Comparison of ENCODE assay signal across 26 mouse cellular contexts in the genomic region with DNA sequence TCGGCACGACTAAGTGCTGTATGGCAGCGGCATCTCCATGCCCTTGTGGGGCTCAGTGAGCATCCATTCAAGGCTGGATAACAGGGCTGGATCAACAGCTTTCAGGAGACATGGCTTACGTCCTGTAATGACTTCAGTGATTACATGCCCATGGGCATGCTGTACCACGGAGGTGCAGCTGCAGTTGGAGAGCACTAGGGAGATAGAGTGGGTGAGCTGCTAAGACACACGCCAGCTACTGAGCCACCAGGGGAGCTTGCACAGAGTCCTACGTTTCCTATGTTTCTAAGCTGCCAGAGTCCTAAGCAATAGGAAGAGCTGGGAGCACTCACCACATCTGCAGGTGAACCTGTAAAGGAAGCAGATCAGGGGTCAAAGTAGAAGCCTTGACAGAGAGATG. TPM values are rescaled to one million over a fixed set of nuclear protein-coding genes. Genes with fewer than 3 reads are reported as not detected.
"Had no signal": no experiment of that assay in that cellular context is flagged by ENCODE, and none has a peak within 500 bp of the region (broad histone marks: within the 10 kb centered on the region; RNA-seq: fewer than 3 reads in every experiment).

No protein-coding gene starts in this region.

- H3K4me1 ChIP-seq: hindbrain, embryonic 10.5 days; hindbrain, embryonic 12.5 days; intestine, embryonic 15.5 days; limb, embryonic 10.5 days; limb, embryonic 12.5 days; liver, embryonic 13.5 days; liver, embryonic 15.5 days had no signal

- H3K27me3 ChIP-seq: heart, embryonic 12.5 days; hindbrain, embryonic 12.5 days; intestine, embryonic 15.5 days; limb, embryonic 12.5 days; liver, embryonic 13.5 days; liver, embryonic 15.5 days had no signal

- H3K9ac ChIP-seq: heart, embryonic 12.5 days; hindbrain, embryonic 12.5 days; hindbrain, embryonic 14.5 days; intestine, embryonic 15.5 days; limb, embryonic 12.5 days; liver, embryonic 13.5 days; liver, embryonic 15.5 days had no signal

- ATAC-seq: hindbrain, embryonic 16.5 days; inflammation-experienced regulatory T-cells, adult 6 months; intestine, embryonic 15.5 days had no signal

- H3K27ac ChIP-seq: gastrocnemius, adult 2 months; heart, embryonic 10.5 days; hindbrain, embryonic 10.5 days; hindbrain, embryonic 12.5 days; hindbrain, embryonic 14.5 days; intestine, embryonic 15.5 days; layer of hippocampus, adult 2 months; limb, embryonic 10.5 days; limb, embryonic 12.5 days; liver, embryonic 13.5 days; liver, embryonic 15.5 days had no signal

- H3K4me3 ChIP-seq: gastrocnemius, adult 2 months; heart, embryonic 10.5 days; heart, embryonic 12.5 days; hindbrain, embryonic 10.5 days; hindbrain, embryonic 12.5 days; intestine, embryonic 15.5 days; layer of hippocampus, adult 2 months; limb, embryonic 10.5 days; limb, embryonic 12.5 days; liver, embryonic 13.5 days; liver, embryonic 15.5 days had no signal

- H3K9me3 ChIP-seq: intestine, embryonic 15.5 days; limb, embryonic 10.5 days; liver, embryonic 13.5 days; liver, embryonic 15.5 days had no signal

- H3K4me2 ChIP-seq: heart, embryonic 12.5 days; hindbrain, embryonic 12.5 days; hindbrain, embryonic 14.5 days; intestine, embryonic 15.5 days; limb, embryonic 12.5 days; liver, embryonic 11.5 days; liver, embryonic 13.5 days; liver, embryonic 15.5 days had no signal

- DNase-seq: gastrocnemius, postnatal 10 days; gastrocnemius, postnatal 25 days; heart, adult 18-20 months; heart, postnatal 10 days; heart, postnatal 4 days; kidney, adult 18-20 months; kidney, adult 8-10 months; kidney, postnatal 10 days; kidney, postnatal 4 days; liver; liver, embryonic 13.5 days had no signal

RNA-seq across cellular contexts. Expression of a gene that starts 30.7 kb away (rescaled TPM):
- total RNA-seq: granulocyte monocyte progenitor cell, adult 5-6 weeks had no signal
